In genomic region chr16:20444831-20445388, GRCm38 (mm10) we compare ENCODE assay signal across 18 mouse cellular contexts. TPM values are rescaled to one million over a fixed set of nuclear protein-coding genes. Genes with fewer than 3 reads are reported as not detected.
DNase-seq lines count a peak whose midpoint lies in the region; ATAC-seq and TF ChIP-seq lines count a peak whose summit lies in the region.
"Had no signal": no experiment of that assay in that cellular context is flagged by ENCODE, and none has a peak within 500 bp of the region (broad histone marks: within the 10 kb centered on the region; RNA-seq: fewer than 3 reads in every experiment).

No protein-coding gene starts in this region.

- ATAC-seq in forebrain, postnatal 0 days: peak; percentile 72; the same call in 1 of the 2 replicates
- ATAC-seq in forebrain, embryonic 11.5 days (replicated peaks; ENCODE audit: low FRiP score): no peak
- no peak for ATAC-seq in neural tube, embryonic 11.5 days (ENCODE audit: insufficient read depth, low FRiP score, low TSS enrichment)
- peak; percentile 54; the same call in 1 of the 2 replicates for ATAC-seq in stomach, postnatal 0 days (ENCODE audit: low FRiP score, low TSS enrichment)
- ATAC-seq: forebrain, embryonic 14.5 days; hindbrain, embryonic 16.5 days had no signal

- H3K9me3 ChIP-seq in forebrain, postnatal 0 days (ENCODE audit: low read length): no peaks in the 10 kb centered on the region
- H3K9me3 ChIP-seq in forebrain, embryonic 11.5 days (ENCODE audit: control insufficient read depth, low read length): no peaks in the 10 kb centered on the region
- H3K9me3 ChIP-seq in neural tube, embryonic 11.5 days (ENCODE audit: control insufficient read depth, low read length): no peaks in the 10 kb centered on the region
- no peaks in the 10 kb centered on the region for H3K9me3 ChIP-seq in stomach, postnatal 0 days (ENCODE audit: control insufficient read depth, low read length)
- H3K9me3 ChIP-seq: embryonic facial prominence, embryonic 12.5 days had no signal

- H3K4me3 ChIP-seq in forebrain, postnatal 0 days (ENCODE audit: low read depth, low read length): no peak overlapping the region
- no peak overlapping the region for H3K4me3 ChIP-seq in forebrain, embryonic 11.5 days (ENCODE audit: low read depth, low read length)
- H3K4me3 ChIP-seq in neural tube, embryonic 11.5 days (ENCODE audit: low read depth, low read length): no peak overlapping the region
- H3K4me3 ChIP-seq in stomach, postnatal 0 days (ENCODE audit: low read depth, low read length): no peak overlapping the region
- H3K4me3 ChIP-seq: embryonic facial prominence, embryonic 12.5 days; heart, embryonic 13.5 days had no signal

- no peaks in the 10 kb centered on the region for H3K4me1 ChIP-seq in forebrain, postnatal 0 days (ENCODE audit: insufficient read depth)
- no peaks in the 10 kb centered on the region for H3K4me1 ChIP-seq in forebrain, embryonic 11.5 days (replicated peaks; ENCODE audit: control insufficient read depth, insufficient read depth, low read length)
- no peaks in the 10 kb centered on the region for H3K4me1 ChIP-seq in neural tube, embryonic 11.5 days (ENCODE audit: control insufficient read depth, insufficient read depth, low read length)
- no peaks in the 10 kb centered on the region for H3K4me1 ChIP-seq in stomach, postnatal 0 days (replicated peaks; ENCODE audit: control insufficient read depth, insufficient read depth)
- H3K4me1 ChIP-seq: embryonic facial prominence, embryonic 12.5 days had no signal

- 34% methylated on average over 7 of the region's 7 CpGs for WGBS in forebrain, postnatal 0 days
- WGBS in forebrain, embryonic 11.5 days: 54% methylated on average over 7 of the region's 7 CpGs
- WGBS in neural tube, embryonic 11.5 days: 53% methylated on average over 7 of the region's 7 CpGs
- WGBS in stomach, postnatal 0 days: 26% methylated on average over 7 of the region's 7 CpGs

- no peak overlapping the region for H3K4me2 ChIP-seq in forebrain, postnatal 0 days (ENCODE audit: low read depth)
- no peak overlapping the region for H3K4me2 ChIP-seq in forebrain, embryonic 11.5 days (ENCODE audit: low read depth, low read length, severe bottlenecking)
- no peak overlapping the region for H3K4me2 ChIP-seq in neural tube, embryonic 11.5 days (ENCODE audit: low read depth)
- H3K4me2 ChIP-seq in stomach, postnatal 0 days (replicated peaks; ENCODE audit: low read depth): no peak overlapping the region
- H3K4me2 ChIP-seq: embryonic facial prominence, embryonic 12.5 days; heart, embryonic 13.5 days had no signal

- H3K36me3 ChIP-seq in forebrain, postnatal 0 days (ENCODE audit: insufficient read depth): no peaks in the 10 kb centered on the region
- no peaks in the 10 kb centered on the region for H3K36me3 ChIP-seq in forebrain, embryonic 11.5 days (ENCODE audit: control insufficient read depth, insufficient read depth, low read length)
- no peaks in the 10 kb centered on the region for H3K36me3 ChIP-seq in neural tube, embryonic 11.5 days (ENCODE audit: control insufficient read depth, insufficient read depth, low read length)
- no peaks in the 10 kb centered on the region for H3K36me3 ChIP-seq in stomach, postnatal 0 days (ENCODE audit: control insufficient read depth, insufficient read depth, low read length)
- H3K36me3 ChIP-seq: embryonic facial prominence, embryonic 12.5 days; heart, embryonic 13.5 days had no signal

- H3K9ac ChIP-seq in forebrain, postnatal 0 days: no peak overlapping the region
- no peak overlapping the region for H3K9ac ChIP-seq in forebrain, embryonic 11.5 days (ENCODE audit: low read length)
- H3K9ac ChIP-seq in neural tube, embryonic 11.5 days (ENCODE audit: low read length): no peak overlapping the region
- H3K9ac ChIP-seq in stomach, postnatal 0 days (ENCODE audit: low read length): no peak overlapping the region
- H3K9ac ChIP-seq: embryonic facial prominence, embryonic 12.5 days; heart, embryonic 13.5 days had no signal

- no peaks in the 10 kb centered on the region for H3K27me3 ChIP-seq in forebrain, postnatal 0 days (ENCODE audit: insufficient read depth, low read length)
- no peaks in the 10 kb centered on the region for H3K27me3 ChIP-seq in forebrain, embryonic 11.5 days (ENCODE audit: control insufficient read depth, insufficient read depth, low read length)
- H3K27me3 ChIP-seq in neural tube, embryonic 11.5 days (ENCODE audit: control insufficient read depth, insufficient read depth, low read length): no peaks in the 10 kb centered on the region
- H3K27me3 ChIP-seq in stomach, postnatal 0 days (ENCODE audit: control insufficient read depth, insufficient read depth, low read length): no peaks in the 10 kb centered on the region
- H3K27me3 ChIP-seq: embryonic facial prominence, embryonic 12.5 days; heart, embryonic 13.5 days had no signal

- TF ChIP-seq POLR2A in brain, embryonic 14.5 days (IDR thresholded peaks at IDR 0.05; ENCODE audit: borderline replicate concordance, extremely low read depth, insufficient read depth, insufficient read length, poor library complexity, severe bottlenecking): no peak

- no peak for DNase-seq in forebrain, postnatal 0 days
- DNase-seq in forebrain, embryonic 11.5 days (ENCODE audit: low spot score): no peak
- DNase-seq in neural tube, embryonic 11.5 days (ENCODE audit: low spot score): peak; percentile 12
- DNase-seq in neural tube, embryonic 10.5 days (ENCODE audit: extremely low spot score, low spot score): no peak
- peak; percentile 25 for DNase-seq in brain, embryonic 14.5 days (ENCODE audit: low read depth)
- DNase-seq in stomach, postnatal 0 days (ENCODE audit: low spot score): no peak
- DNase-seq in kidney, adult 18-20 months: no peak
- no peak for DNase-seq in urinary bladder, postnatal 10 days (ENCODE audit: low spot score)
- DNase-seq: adrenal gland, adult 8-10 months; adrenal gland, postnatal 36 days; cerebellum, adult 11-12 months; cerebellum, postnatal 10 days; gastrocnemius, postnatal 36 days; kidney, adult 11 months had no signal

- peak; percentile 40 for TF ChIP-seq EP300 in stomach, postnatal 0 days (optimal IDR thresholded peaks at IDR 0.05)

- H3K27ac ChIP-seq in forebrain, postnatal 0 days (ENCODE audit: low read depth, low read length): no peak overlapping the region
- H3K27ac ChIP-seq in forebrain, embryonic 11.5 days (ENCODE audit: low read depth, low read length): no peak overlapping the region
- no peak overlapping the region for H3K27ac ChIP-seq in neural tube, embryonic 11.5 days (ENCODE audit: low read depth, low read length)
- H3K27ac ChIP-seq in stomach, postnatal 0 days (replicated peaks): no peak overlapping the region
- H3K27ac ChIP-seq: embryonic facial prominence, embryonic 12.5 days; heart, embryonic 13.5 days had no signal

- no peak for TF ChIP-seq CTCF in forebrain, postnatal 0 days (IDR thresholded peaks at IDR 0.05; ENCODE audit: low read depth)
- no peak for TF ChIP-seq CTCF in brain, embryonic 14.5 days (IDR thresholded peaks at IDR 0.05; ENCODE audit: borderline replicate concordance, extremely low read depth, insufficient read depth, insufficient read length)
- TF ChIP-seq CTCF in stomach, postnatal 0 days (IDR thresholded peaks at IDR 0.05; ENCODE audit: low read depth): no peak

RNA-seq across cellular contexts. Expression of gene Abcc5, which starts 18.7 kb away (rescaled TPM):
- 74.3 and 79.8 TPM in 2 replicates for total RNA-seq in forebrain, postnatal 0 days (2014; rRNA removed)
- polyA plus RNA-seq in forebrain, postnatal 0 days (2015; fragmentation: Nextera tagmentation; extraction: Ambion mirVana): 58.7 and 71.6 TPM in 2 replicates
- polyA plus RNA-seq in forebrain, embryonic 11.5 days (2014; fragmentation: Nextera tagmentation; extraction: Ambion mirVana): 68.8 and 68.9 TPM in 2 replicates
- polyA plus RNA-seq in neural tube, embryonic 11.5 days (2014; fragmentation: Nextera tagmentation; extraction: Ambion mirVana): 74.4 and 80.9 TPM in 2 replicates
- polyA plus RNA-seq in brain, embryonic 14.5 days (2012; rRNA removed): 269 and 333 TPM in 2 replicates
- 15.9 and 19.3 TPM in 2 replicates for polyA plus RNA-seq in stomach, postnatal 0 days (2015; fragmentation: Nextera tagmentation; extraction: Ambion mirVana)

RNA-seq across cellular contexts. Expression of gene Eif2b5, which starts 53.7 kb away (rescaled TPM):
- total RNA-seq in forebrain, postnatal 0 days (2014; rRNA removed): 91.3 and 102 TPM in 2 replicates
- polyA plus RNA-seq in forebrain, postnatal 0 days (2015; fragmentation: Nextera tagmentation; extraction: Ambion mirVana): 70.8 and 77.6 TPM in 2 replicates
- 135 and 138 TPM in 2 replicates for polyA plus RNA-seq in forebrain, embryonic 11.5 days (2014; fragmentation: Nextera tagmentation; extraction: Ambion mirVana)
- polyA plus RNA-seq in neural tube, embryonic 11.5 days (2014; fragmentation: Nextera tagmentation; extraction: Ambion mirVana): 130 and 137 TPM in 2 replicates
- 56.7 and 61.0 TPM in 2 replicates for polyA plus RNA-seq in brain, embryonic 14.5 days (2012; rRNA removed)
- polyA plus RNA-seq in stomach, postnatal 0 days (2015; fragmentation: Nextera tagmentation; extraction: Ambion mirVana): 58.2 and 58.7 TPM in 2 replicates

Comparison
In these comparisons a context has a peak if more than half of its experiments do, and no peak if none do; other contexts are left out.
1. ATAC-seq: peak in forebrain, postnatal 0 days (single experiment) and stomach, postnatal 0 days (single experiment); none in forebrain, embryonic 11.5 days (single experiment) and neural tube, embryonic 11.5 days (single experiment).
2. DNase-seq: peak in neural tube, embryonic 11.5 days (single experiment) and brain, embryonic 14.5 days (single experiment); none in forebrain, postnatal 0 days (single experiment), forebrain, embryonic 11.5 days (single experiment), neural tube, embryonic 10.5 days (single experiment), stomach, postnatal 0 days (single experiment), kidney, adult 18-20 months (single experiment) and urinary bladder, postnatal 10 days (single experiment).